Mouse (Mus musculus) heart, adult 2 months (tissue): Measurements from ENCODE around the gene Cacna1c.

ENCODE experiments used
- CTCF ChIP-seq: fragments of 200-600 bp; IDR thresholded peaks from 2 replicates; pipeline ENCODE4 v1.8.1; 2022; ENCODE audit warnings: antibody characterized with exemption, mild to moderate bottlenecking, moderate library complexity
- EP300 ChIP-seq: fragments of 200-500 bp; IDR thresholded peaks from 2 replicates; pipeline ENCODE4 v1.6.1; 2011; ENCODE audit warnings: low read depth, low read length, control low read depth; ENCODE audit not compliant: insufficient read depth
- POLR2A ChIP-seq: fragments of 200-500 bp; IDR thresholded peaks from 2 replicates; pipeline ENCODE4 v1.6.1; 2011; ENCODE audit warnings: mild to moderate bottlenecking, low read depth, low read length, control low read depth; ENCODE audit not compliant: insufficient read depth

DNA sequence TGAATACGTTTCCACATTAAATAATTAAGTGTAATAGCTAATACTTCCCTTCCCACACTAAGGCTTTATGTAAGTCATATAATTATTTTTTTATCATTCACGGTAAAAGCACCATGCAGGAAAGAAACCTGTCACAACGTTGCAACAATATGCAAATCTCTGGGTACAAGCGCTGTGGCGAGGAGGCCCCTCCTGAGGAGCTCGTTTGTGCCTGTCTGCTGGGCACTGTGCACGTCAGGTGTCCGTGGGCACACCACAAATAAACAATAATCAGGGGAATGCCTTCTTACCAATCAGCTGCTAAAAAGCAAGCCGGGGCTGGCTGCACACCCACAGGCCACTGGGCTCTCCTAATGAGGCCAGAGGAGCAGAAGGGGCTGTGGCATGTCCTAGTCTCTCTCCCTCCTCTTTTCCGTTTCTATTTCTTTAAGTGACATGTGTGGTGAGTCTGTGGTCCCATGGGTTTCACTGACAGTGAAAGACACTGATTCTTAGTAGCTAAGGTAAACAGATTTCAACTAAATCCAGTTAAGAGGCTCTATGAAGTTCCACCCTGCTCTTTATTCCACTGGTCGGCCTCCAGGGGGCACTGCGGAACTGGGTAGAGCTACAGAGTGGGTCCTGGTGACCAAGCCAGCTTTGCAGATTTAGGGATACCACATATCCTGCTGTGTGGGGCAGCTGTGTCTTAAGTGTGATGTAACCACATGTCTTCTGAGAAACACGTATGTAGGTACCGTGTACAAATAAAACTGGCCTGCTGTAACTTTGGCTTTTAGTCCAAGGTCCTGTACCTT lies 549.8 kb downstream of the Cacna1c start:
- TF ChIP-seq POLR2A (no peak), CTCF (peak; percentile 80), EP300 (no peak)
